ENCODE assay signal across 14 mouse cellular contexts in the genomic region with DNA sequence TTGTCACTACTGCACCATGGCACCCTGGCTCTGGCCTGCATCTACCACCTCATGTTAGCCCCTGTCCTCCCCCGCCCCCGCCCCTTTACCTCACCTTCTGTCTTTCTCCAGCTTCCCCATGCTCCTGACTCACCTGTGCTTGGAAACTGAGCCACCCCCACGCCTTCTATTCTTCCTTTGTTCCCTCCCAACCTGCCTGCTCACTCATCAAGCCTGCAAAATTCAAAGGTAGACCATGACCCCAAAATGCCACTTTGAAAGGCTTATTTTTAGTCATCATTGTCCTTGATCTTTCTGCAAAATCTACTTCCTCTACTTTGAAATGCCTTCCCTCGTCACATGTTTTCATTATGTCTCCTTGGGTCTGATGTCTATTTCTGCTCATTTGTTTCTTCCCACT.
DNase-seq lines count a peak whose midpoint lies in the region.
"Had no signal": no experiment of that assay in that cellular context is flagged by ENCODE, and none has a peak within 500 bp of the region (broad histone marks: within the 10 kb centered on the region; RNA-seq: fewer than 3 reads in every experiment).

No protein-coding gene starts in this region.

- intact Hi-C loops in heart, postnatal 14 days (cut with DNase I) = no loop called here

- peak; percentile 73 to 89 for DNase-seq in adrenal gland, adult (ENCODE audit: inconsistent age in 2 of 2, low spot score in 1 of 2)
- DNase-seq in adrenal gland, postnatal 4 days (ENCODE audit: low spot score in 2 of 2) = no peak
- DNase-seq in heart, adult 11 months = peak; percentile 79
- DNase-seq in heart, postnatal 14 days = no peak
- DNase-seq in adrenal gland, postnatal 10 days = peak; percentile 36
- DNase-seq in brain, adult 2 months (ENCODE audit: low read depth, low spot score) = peak; percentile 59
- no peak for DNase-seq in right cerebral cortex, postnatal 10 days (ENCODE audit: low spot score in 2 of 2)
- DNase-seq: cerebellum, adult 18-20 months; cerebellum, adult 9-10 months; cerebellum, postnatal 14 days; gastrocnemius, postnatal 10 days; gastrocnemius, postnatal 36 days; heart, postnatal 36 days; kidney, adult 18-20 months had no signal

Comparison
In these comparisons a context has a peak if more than half of its experiments do, and no peak if none do; other contexts are left out.
1. DNase-seq: peak in adrenal gland, adult (2 of 2), heart, adult 11 months (single experiment), adrenal gland, postnatal 10 days (single experiment) and brain, adult 2 months (single experiment); none in adrenal gland, postnatal 4 days (0 of 2), heart, postnatal 14 days (0 of 2) and right cerebral cortex, postnatal 10 days (0 of 2).